Mouse (Mus musculus) intestine, embryonic 16.5 days (tissue): ENCODE measurements around the gene Tap2. TPM values are rescaled to one million over a fixed set of nuclear protein-coding genes. Genes with fewer than 3 reads are reported as not detected.
"Not testable (repeated sequence)": the region's sequence is repeated elsewhere in the genome, so short reads cannot be mapped to it uniquely, and the experiment has no call there.

Experiments used
- ATAC-seq: fragments of 200-750 bp; cut with Nextera tagmentation; 2 replicates; pipeline ENCODE4 v1.8.0; 2017; ENCODE audit warnings: moderate TSS enrichment, moderate library complexity
- H3K27ac ChIP-seq: fragments of 300-500 bp; sonication (generic); 2 replicates; pipeline ENCODE4 v1.5.1; 2014; ENCODE audit warnings: mild to moderate bottlenecking, low read length
- H3K27me3 ChIP-seq: fragments of 300-500 bp; sonication (generic); replicated peaks from 2 replicates; pipeline ENCODE4 v1.6.1; 2014; ENCODE audit warnings: low read length, control low read depth, mixed read lengths; ENCODE audit not compliant: control insufficient read depth, insufficient read depth
- H3K36me3 ChIP-seq: fragments of 300-500 bp; sonication (generic); 2 replicates; pipeline ENCODE4 v1.6.1; 2014; ENCODE audit warnings: low read length, control low read depth; ENCODE audit not compliant: control insufficient read depth, insufficient read depth
- H3K4me1 ChIP-seq: fragments of 300-500 bp; sonication (generic); 2 replicates; pipeline ENCODE4 v1.6.1; 2014; ENCODE audit warnings: low read length, control low read depth, mixed read lengths; ENCODE audit not compliant: control insufficient read depth, insufficient read depth
- H3K4me2 ChIP-seq: fragments of 300-500 bp; sonication (generic); 2 replicates; pipeline ENCODE4 v1.6.1; 2014; ENCODE audit warnings: low read depth, low read length, control low read depth
- H3K4me3 ChIP-seq: fragments of 300-500 bp; sonication (generic); 2 replicates; pipeline ENCODE4 v1.5.1; 2014; ENCODE audit warnings: mild to moderate bottlenecking, low read length
- H3K9ac ChIP-seq: fragments of 300-500 bp; sonication (generic); 2 replicates; pipeline ENCODE4 v1.6.1; 2014; ENCODE audit warnings: low read depth, low read length
- H3K9me3 ChIP-seq: fragments of 300-500 bp; sonication (generic); 2 replicates; pipeline ENCODE4 v1.6.1; 2016; ENCODE audit warnings: low read length, control low read depth; ENCODE audit not compliant: control insufficient read depth
- WGBS: fragments of 180-500 bp; shearing (Covaris S2); extraction: QIAGEN DNeasy Blood & Tissue Kit; methylation state at CpG from one replicate; pipeline ENCODE4 v1.1.7; 2014; 5-methylcytosine and 5-hydroxymethylcytosine counted together
- polyA plus RNA-seq: library from polyadenylated mRNA; unstranded; fragments of >200 nt; fragmentation: Nextera tagmentation; extraction: Ambion mirVana; gene quantifications from 2 replicates; pipeline ENCODE4 v1.2.1, GENCODE M21; 2015

Gene Tap2
- polyA plus RNA-seq, 1 experiment from 2014 or later: 9.1 TPM

DNA sequence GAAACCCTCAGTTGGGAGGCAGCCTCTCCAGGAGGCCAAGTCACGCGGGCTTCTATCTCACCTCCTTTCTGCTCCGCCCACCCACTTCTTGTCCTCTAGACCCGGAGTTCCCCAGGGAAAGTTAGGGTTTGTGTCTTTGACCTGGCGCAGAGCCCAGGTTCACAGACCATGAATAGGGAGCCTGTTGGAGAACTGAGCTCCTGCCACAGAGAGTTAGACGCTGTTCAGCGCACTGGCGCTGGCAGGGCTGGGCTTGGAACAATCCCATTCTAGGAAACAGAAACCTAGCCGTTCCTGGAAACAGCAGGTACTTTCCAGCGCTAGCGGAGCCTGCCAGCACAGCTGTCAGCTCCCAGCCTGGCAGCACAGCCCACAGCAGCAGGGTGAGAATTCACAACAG is 15.3 kb downstream of the Tap2 start:
- Histone ChIP-seq H3K9me3 (no peaks in the 10 kb centered on the region), H3K9ac (no peak overlapping the region), H3K4me2 (no peak overlapping the region), H3K4me1 (no peaks in the 10 kb centered on the region), H3K27ac (no peak overlapping the region), H3K4me3 (no peak overlapping the region), H3K36me3 (no peaks in the 10 kb centered on the region), H3K27me3 (peaks cover 7% of the 10 kb centered on the region; the same call in 1 of the 2 replicates)
- no peak for ATAC-seq
- WGBS: 82% methylated on average over 11 of the region's 11 CpGs

DNA sequence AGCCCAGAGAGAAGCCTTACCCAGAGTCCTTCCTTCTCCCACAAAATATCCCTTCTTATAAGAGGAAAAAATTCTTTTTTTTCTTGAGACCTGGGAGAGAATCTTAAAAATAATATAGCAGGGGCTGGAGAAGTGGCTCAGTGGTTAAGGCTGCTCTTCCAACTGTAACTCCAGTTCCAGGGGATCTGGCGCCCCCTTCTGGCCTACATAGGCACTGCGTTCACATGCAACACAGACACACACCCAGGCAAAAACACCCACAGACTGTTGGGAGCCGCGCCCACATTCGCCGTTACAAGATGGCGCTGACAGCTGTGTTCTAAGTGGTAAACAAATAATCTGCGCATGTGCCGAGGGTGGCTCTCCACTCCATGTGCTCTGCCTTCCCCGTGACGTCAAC is 15.8 kb downstream of the Tap2 start:
- not testable (repeated sequence) for H3K4me1 ChIP-seq, H3K27ac ChIP-seq, H3K9ac ChIP-seq, H3K9me3 ChIP-seq, H3K4me2 ChIP-seq, H3K36me3 ChIP-seq, ATAC-seq, H3K27me3 ChIP-seq, H3K4me3 ChIP-seq
- 89% methylated on average over 8 of the region's 11 CpGs for WGBS

GRCm38 (mm10) chr17:34219801-34220200 is 16.5 kb downstream of the Tap2 start:
- ATAC-seq, H3K4me1 ChIP-seq, H3K4me2 ChIP-seq, H3K9ac ChIP-seq, H3K4me3 ChIP-seq, H3K27ac ChIP-seq, H3K9me3 ChIP-seq, H3K27me3 ChIP-seq, H3K36me3 ChIP-seq: not testable (repeated sequence)
- 98% methylated on average over 3 of the region's 7 CpGs for WGBS

GRCm38 (mm10) chr17:34220401-34220800 is 17.1 kb downstream of the Tap2 start:
- not testable (repeated sequence) for H3K27me3 ChIP-seq, ATAC-seq, H3K4me2 ChIP-seq, H3K27ac ChIP-seq, H3K4me3 ChIP-seq, H3K9ac ChIP-seq, H3K36me3 ChIP-seq, H3K9me3 ChIP-seq, H3K4me1 ChIP-seq
- WGBS: 93% methylated on average over 4 of the region's 16 CpGs

- no peak overlapping the region for H3K27ac ChIP-seq
- no peak overlapping the region for H3K4me3 ChIP-seq
- no peaks in the 10 kb centered on the region for H3K4me1 ChIP-seq
- H3K9me3 ChIP-seq: peaks cover 4% of the 10 kb centered on the region; the same call in 1 of the 2 replicates
- no peak overlapping the region for H3K9ac ChIP-seq
- H3K27me3 ChIP-seq: no peaks in the 10 kb centered on the region
- WGBS: 93% methylated on average over 3 of the region's 3 CpGs
- H3K36me3 ChIP-seq: no peaks in the 10 kb centered on the region
- ATAC-seq: no peak
- H3K4me2 ChIP-seq: no peak overlapping the region
Measured at GRCm38 (mm10) chr17:34224816-34225215, 21.5 kb downstream of the Tap2 start.

GRCm38 (mm10) chr17:34225426-34225825 is 22.1 kb downstream of the Tap2 start:
- ATAC-seq: no peak
- no peak overlapping the region for H3K4me3 ChIP-seq
- H3K9ac ChIP-seq: no peak overlapping the region
- WGBS: 93% methylated on average over 8 of the region's 8 CpGs
- H3K4me2 ChIP-seq: no peak overlapping the region
- H3K4me1 ChIP-seq: no peaks in the 10 kb centered on the region
- peaks cover 4% of the 10 kb centered on the region; the same call in 1 of the 2 replicates for H3K9me3 ChIP-seq
- no peaks in the 10 kb centered on the region for H3K36me3 ChIP-seq
- no peak overlapping the region for H3K27ac ChIP-seq
- H3K27me3 ChIP-seq: no peaks in the 10 kb centered on the region

- WGBS: 97% methylated on average over 13 of the region's 23 CpGs
- H3K4me3 ChIP-seq, H3K9ac ChIP-seq, H3K36me3 ChIP-seq, H3K9me3 ChIP-seq, H3K27ac ChIP-seq, H3K4me1 ChIP-seq, H3K27me3 ChIP-seq, H3K4me2 ChIP-seq, ATAC-seq: not testable (repeated sequence)
Measured at GRCm38 (mm10) chr17:34225911-34226310, 22.6 kb downstream of the Tap2 start.

DNA sequence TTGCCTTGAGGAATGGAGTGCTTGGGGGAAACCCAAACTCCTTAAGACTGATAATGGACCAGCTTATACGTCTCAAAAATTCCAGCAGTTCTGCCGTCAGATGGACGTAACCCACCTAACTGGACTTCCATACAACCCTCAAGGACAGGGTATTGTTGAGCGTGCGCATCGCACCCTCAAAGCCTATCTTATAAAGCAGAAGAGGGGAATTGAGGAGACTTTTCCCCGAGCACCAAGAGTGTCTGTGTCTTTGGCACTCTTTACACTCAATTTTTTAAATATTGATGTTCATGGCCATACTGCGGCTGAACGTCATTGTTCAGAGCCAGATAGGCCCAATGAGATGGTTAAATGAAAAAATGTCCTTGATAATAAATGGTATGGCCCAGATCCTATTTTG is 27.6 kb downstream of the Tap2 start:
- H3K4me1 ChIP-seq, H3K9ac ChIP-seq, H3K4me3 ChIP-seq, H3K36me3 ChIP-seq, H3K9me3 ChIP-seq, H3K27ac ChIP-seq, ATAC-seq, H3K4me2 ChIP-seq, H3K27me3 ChIP-seq: not testable (repeated sequence)
- WGBS: 94% methylated on average over 6 of the region's 9 CpGs

DNA sequence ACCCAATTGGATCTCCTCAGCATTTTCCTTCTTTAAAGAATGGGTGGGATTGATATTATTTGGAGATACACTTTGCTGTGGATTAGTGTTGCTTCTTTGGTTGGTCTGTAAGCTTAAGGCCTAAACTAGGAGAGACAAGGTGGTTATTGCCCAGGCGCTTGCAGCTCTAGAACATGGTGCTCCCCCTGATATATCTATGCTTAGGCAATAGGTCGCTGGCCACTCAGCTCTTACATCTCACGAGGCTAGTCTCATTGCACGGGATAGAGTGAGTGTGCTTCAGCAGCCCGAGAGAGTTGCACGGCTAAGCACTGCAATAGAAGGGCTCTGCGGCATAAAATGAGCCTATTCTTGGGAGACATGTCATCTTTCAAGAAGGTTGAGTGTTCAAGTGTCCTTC is 28.7 kb downstream of the Tap2 start:
- WGBS: 97% methylated on average over 5 of the region's 7 CpGs

DNA sequence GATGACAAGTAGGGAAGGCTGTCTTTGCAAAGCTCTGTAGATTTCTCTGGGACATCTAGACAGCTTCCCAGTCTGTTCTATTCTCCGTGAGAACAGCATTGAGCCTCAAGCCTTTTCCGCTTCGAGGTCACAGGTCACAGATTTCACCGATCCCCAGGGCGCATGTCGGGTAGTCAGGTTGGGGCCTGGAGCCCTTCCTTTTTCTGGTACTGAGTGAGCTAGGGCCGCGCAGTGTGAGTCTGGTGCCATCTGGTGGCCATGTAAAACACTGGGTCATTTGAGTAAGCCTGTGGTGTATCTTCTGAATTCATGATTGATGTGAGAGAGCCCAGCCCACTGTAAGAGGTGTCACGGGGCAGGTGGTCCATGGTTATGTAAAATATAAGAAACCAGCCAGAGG is 31.6 kb downstream of the Tap2 start:
- H3K27me3 ChIP-seq: no peaks in the 10 kb centered on the region
- 0 out of 2 replicates have a peak, but pooled peaks have one; percentile 52 for ATAC-seq
- H3K27ac ChIP-seq: no peak overlapping the region
- no peak overlapping the region for H3K9ac ChIP-seq
- no peaks in the 10 kb centered on the region for H3K9me3 ChIP-seq
- WGBS: 42% methylated on average over 9 of the region's 9 CpGs
- H3K4me1 ChIP-seq: no peaks in the 10 kb centered on the region
- H3K36me3 ChIP-seq: no peaks in the 10 kb centered on the region
- H3K4me3 ChIP-seq: no peak overlapping the region
- H3K4me2 ChIP-seq: no peak overlapping the region

More for the DNA sequence above, 28.7 kb downstream of the Tap2 start:
- H3K4me2 ChIP-seq, H3K27ac ChIP-seq, H3K27me3 ChIP-seq, H3K9me3 ChIP-seq, H3K9ac ChIP-seq, ATAC-seq, H3K4me1 ChIP-seq, H3K4me3 ChIP-seq, H3K36me3 ChIP-seq: not testable (repeated sequence)
